Mouse (Mus musculus) G1E-ER4 (cell line): ENCODE results near the gene E2f2. TPM values are rescaled to one million over a fixed set of nuclear protein-coding genes. Genes with fewer than 3 reads are reported as not detected.

Experiments used
- GATA1 ChIP-seq: IDR thresholded peaks from one replicate; pipeline ENCODE4 v1.8.0; 2012; ENCODE audit warnings: low read length, inconsistent platforms
- polyA plus RNA-seq: library from polyadenylated mRNA; stranded (reverse); fragments of >175 nt; gene quantifications from 2 replicates; pipeline ENCODE4 v1.2.3, GENCODE M21; 2012

The E2f2 gene
- polyA plus RNA-seq, 1 experiment = 49.6 TPM

DNA sequence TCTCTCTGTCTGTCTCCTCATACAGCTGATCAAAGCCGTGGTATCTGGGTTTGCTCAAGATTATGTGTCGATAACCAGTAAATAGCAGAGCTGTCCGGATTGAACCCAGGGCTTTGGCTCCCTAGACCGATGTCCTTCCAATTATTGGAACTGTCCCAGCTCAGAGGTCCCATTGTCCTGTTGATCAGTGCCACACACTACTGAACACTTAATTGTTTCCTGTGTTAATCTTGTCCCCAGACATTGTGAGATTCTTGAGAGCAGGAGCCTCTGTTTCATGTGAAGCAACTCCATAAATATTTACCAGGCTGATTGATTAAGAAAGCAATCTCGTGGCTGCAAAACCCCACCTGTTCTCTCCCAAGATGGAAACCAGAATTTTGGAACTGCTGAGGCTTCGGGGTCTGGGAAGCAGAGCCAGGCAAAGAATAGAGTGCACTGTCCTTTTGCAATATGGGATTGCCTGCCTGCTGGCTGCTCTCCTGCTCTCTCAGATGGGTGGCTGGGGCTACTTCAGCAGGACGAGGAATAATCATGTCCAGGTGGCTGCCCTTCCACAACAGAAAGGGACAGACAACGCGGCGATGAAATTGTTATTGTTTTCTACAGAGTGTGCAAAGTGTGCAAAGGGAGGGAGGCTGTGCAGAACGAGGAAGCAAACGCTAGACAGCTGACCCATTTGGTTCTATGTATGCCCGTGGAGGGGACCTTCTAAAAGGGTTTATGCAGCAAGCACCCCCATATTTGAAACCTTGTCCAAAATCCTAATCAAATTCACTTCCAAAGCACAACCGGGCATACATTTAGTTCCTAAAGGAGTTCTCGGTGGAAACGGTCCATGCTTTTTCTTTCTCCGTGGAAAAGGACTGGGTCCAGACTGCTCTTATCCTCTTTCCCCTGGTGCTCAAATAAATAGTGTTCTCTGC is 29.7 kb upstream of the E2f2 start:
- TF ChIP-seq GATA1 = no peak

DNA sequence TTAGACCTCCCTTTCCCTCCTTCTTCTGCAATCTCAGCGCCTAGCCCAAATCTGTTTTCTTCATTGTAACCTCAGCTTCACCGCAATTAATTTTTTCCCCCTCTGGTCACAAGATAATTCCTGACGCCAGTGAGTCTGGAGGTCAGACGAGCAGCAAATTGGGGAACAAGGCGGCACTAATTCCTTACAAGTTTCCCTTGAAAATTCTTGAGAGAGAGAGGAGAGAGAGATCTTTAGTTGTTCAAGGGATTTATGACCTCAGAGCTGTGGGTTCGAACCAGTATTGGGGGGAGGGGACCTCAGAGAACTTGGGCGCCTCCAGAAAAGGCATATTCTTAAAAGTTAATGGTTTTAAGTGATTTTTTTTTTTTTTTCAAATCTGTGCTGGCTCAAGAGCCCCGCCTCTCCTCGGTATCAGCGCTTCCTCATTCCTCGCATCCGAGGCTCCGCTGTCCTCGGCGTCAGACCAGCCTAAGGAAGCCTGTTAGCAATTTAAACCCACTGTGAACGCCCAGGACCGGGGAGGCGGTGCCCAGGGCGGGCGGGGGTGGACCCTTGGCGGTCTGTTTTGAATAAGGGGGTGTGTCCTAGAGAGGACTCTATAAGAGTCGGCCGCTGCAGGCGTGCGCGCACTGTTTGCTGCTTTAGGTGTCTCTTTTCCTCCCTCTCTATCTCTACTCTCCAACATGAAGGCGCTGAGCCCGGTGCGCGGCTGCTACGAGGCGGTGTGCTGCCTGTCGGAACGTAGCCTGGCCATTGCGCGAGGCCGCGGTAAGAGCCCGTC is 28.8 kb upstream of the E2f2 start, which contains the start of gene Id3:
Id3 (plus strand) TSS at position 305 of the 784 bp plus-strand sequence.
- TF ChIP-seq GATA1 = no peak

DNA sequence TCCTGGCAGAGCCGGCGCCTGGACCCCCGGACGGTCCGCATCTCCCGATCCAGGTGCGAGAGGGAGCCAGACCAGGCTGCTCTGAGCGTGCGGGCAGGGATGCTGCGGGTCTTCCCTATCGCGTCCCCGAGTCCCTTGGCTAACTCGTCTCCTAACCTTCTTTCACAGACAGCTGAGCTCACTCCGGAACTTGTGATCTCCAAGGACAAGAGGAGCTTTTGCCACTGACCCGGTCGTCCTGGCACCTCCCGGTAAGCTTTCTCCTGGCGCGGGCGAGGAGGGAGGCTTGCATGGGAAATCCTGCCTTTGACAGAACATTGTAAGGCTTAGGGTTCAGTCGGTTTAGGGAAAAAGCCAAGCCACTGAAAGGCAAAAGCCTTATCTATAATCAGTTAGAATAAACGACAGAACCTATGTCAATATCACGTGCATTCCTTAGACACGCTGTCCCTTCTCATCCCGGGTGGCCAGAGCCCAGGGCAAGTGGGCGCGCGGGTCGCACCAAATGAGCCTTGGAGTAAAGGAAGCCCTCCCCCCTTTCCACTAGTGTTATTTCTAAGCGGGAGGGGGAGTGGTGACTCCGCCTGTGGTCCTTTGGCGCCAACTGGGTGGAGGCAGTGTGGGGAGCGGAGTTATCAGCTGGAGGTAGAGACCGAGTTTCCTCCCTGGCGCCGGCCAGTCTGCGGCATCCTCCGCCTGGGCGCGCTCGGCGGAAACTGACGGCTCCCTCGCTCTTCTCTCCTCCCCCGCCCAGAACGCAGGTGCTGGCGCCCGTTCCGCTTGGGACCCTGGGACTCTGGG is 27.9 kb upstream of the E2f2 start:
- no peak for TF ChIP-seq GATA1

DNA sequence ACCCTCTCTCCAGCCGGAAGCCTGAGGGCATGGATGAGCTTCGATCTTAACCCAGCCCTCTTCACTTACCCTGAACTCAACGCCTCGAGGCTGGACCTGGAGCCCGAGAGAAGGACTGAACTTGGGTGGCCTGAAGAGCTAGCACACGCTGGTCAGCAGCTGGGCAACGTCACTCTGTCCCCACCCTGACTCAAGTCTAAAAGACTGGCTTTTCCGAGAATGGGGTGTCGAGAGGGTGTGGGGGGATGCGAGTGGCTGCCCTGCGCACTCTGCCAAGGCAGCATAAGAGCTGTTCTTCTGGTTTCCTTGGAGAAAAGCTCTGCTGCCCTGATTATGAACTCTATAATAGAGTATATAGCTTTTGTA is 27.3 kb upstream of the E2f2 start:
- no peak for TF ChIP-seq GATA1

- no peak for TF ChIP-seq GATA1
These were observed 26.8 kb upstream of the E2f2 start for GRCm38 (mm10) chr4:136145362-136145885.

DNA sequence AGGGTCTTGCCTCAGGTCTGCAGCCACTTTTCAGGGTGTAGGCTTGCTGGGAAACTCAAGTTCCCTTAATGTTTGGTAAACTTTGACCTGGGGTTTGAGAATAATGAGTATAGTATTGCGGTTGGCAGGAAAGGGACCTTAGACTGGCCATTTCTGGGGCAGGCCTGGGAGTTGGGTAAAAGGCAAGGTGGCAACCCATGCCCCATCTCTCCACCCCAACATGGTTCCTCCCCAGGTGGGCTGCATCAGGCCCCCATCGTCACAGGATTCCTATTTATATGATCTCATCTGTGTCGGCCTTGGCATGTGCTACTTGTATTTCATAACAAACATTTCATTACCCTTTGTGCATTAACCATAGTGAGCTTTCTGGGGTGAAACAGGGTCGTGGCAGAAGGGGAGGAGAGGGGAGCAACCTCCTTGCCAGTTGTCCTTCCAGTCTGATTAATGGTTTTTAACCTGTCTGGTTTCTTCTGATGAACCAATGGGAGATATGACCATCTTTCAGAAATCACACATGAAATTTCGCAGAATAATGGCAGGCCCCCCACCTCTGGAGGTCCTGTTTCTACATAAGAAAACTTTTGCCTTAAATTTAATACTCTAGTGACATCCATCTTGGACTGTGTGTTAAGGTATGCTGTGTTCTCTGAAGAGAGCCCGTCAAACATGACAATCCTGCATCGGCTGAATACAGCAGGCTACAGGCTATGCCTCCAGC is 26.0 kb upstream of the E2f2 start:
- no peak for TF ChIP-seq GATA1

GRCm38 (mm10) chr4:136146712-136147154 is 25.5 kb upstream of the E2f2 start:
- no peak for TF ChIP-seq GATA1

DNA sequence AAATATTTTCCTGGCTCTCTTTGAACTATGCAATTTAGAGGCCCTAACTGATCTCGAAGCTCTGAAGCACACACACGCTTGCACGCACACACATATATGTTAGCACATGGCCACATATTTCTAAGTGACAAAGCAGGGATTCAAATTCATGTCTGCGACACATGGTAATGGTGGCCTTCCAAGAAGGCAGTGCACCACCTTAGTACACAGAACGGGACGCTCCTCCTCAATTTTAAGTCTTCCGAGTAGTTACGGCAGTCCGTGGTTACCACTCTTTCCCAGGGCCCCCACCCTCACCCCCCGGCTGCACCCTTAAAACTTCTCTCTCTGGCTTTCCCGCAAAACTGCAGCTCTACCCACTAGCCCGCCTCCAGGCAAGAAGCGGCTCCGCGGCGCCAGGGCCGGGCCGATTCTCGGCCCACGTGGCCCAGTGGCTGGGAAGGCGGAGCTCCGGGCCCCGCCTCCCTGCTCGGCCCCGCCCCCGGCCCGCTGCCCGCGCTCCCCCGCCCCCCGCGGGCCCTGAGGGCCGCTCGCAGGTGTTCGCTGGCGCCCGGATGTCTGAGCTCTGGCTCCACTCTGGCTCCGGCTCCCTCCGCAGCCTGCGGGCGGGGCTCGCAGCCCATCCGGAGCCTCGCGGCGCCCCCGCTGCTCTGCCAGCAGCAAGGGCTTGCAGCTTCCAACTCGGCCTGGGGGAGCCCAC is 24.6 kb upstream of the E2f2 start:
- TF ChIP-seq GATA1 = no peak

GRCm38 (mm10) chr4:136148342-136149044 is 23.7 kb upstream of the E2f2 start:
- no peak for TF ChIP-seq GATA1

- no peak for TF ChIP-seq GATA1
These were observed 23.2 kb upstream of the E2f2 start for GRCm38 (mm10) chr4:136149045-136149379.

DNA sequence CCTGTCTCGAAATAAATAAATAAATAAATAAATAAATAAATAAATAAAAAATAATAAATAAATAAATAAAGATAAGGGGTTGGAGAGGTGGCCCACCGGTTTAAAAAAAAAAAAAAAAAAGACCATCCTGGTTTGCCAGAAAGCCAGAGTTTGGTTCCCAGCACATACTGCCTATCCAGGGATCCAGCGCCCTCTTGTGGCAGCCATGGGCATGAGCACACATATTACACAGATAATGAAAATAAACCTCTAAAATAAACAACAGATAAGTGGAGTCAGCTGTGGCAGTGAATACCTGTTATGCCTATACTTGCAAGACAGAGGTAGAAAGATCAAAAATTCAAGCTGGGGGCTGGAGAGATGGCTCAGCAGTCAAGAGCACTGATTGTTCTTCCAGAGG is 22.5 kb upstream of the E2f2 start:
- no peak for TF ChIP-seq GATA1

DNA sequence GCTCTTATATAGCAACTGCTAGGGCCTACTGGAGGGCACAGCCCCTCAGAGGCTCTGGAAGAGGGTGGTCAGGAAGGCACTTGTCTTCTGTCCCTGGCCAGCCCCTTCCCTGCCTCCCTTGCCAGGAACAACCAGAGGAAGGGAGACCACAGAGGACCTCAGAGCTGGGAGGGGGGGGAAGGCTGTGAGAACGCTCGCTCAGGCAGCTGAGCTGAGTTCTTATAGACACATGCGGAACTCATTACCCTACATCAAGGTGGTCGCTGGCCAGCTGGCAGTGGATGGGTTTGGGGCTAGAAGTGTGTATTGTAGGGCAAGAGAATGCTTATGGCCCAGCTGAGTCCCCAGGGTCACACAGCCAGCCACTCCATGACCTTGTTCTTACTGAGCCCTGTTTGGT is 21.6 kb upstream of the E2f2 start:
- no peak for TF ChIP-seq GATA1

- TF ChIP-seq GATA1 = no peak
These were observed 19.4 kb upstream of the E2f2 start for GRCm38 (mm10) chr4:136152821-136153220.

GRCm38 (mm10) chr4:136154462-136154861 is 17.7 kb upstream of the E2f2 start:
- no peak for TF ChIP-seq GATA1
